8 mouse cellular contexts compared by ENCODE assay signal in the genomic region with DNA sequence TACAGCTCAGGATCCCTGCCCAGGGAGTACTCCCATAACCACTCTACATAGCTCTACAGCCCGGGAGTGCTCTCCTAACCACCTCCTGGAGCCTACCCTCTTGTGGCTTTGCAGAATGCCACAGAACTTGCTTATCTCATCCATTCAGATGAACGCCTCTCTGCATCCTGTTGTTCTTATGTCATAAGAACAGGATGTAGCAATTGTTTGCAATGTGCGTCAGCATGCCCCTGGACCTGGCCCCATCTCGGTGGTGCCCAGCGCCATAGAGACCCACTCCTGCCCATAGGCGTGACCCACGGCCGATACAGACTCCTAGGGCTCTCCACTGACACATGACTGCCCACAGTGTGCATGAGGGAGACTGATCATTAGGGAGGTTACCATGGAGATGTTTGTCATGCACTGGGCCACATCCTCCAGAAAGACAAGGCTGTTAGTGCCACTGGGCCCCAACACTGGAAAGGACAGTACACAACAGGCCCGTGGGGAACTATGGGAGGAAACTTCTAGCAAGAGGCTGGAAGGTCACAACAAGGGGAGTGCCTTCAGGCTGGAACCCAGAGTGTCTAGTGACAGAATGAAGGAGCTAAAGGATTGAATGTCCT. TPM values are rescaled to one million over a fixed set of nuclear protein-coding genes. Genes with fewer than 3 reads are reported as not detected.
DNase-seq lines count a peak whose midpoint lies in the region; ATAC-seq and TF ChIP-seq lines count a peak whose summit lies in the region.
"Had no signal": no experiment of that assay in that cellular context is flagged by ENCODE, and none has a peak within 500 bp of the region (broad histone marks: within the 10 kb centered on the region; RNA-seq: fewer than 3 reads in every experiment).

No protein-coding gene starts in this region.

- H3K4me1 ChIP-seq in heart, embryonic 11.5 days (ENCODE audit: control insufficient read depth, insufficient read depth, low read length) = 0 out of 2 replicates have a peak, but pooled peaks cover 4% of the 10 kb centered on the region
- H3K4me1 ChIP-seq in liver, adult 2 months (ENCODE audit: control insufficient read depth, insufficient read depth, low read length) = peaks cover 14% of the 10 kb centered on the region
- H3K4me1 ChIP-seq in neural tube, embryonic 14.5 days (ENCODE audit: control insufficient read depth, insufficient read depth, low read length) = no peaks in the 10 kb centered on the region

- H3K9me3 ChIP-seq in heart, embryonic 11.5 days (replicated peaks; ENCODE audit: control insufficient read depth, low read length) = no peaks in the 10 kb centered on the region
- no peaks in the 10 kb centered on the region for H3K9me3 ChIP-seq in neural tube, embryonic 14.5 days (ENCODE audit: control insufficient read depth, low read length)
- H3K9me3 ChIP-seq: embryonic facial prominence, embryonic 12.5 days had no signal

- H3K4me3 ChIP-seq in C2C12 (ENCODE audit: insufficient read depth, poor library complexity, severe bottlenecking) = no peak overlapping the region
- H3K4me3 ChIP-seq in heart, embryonic 11.5 days (ENCODE audit: low read depth, low read length) = no peak overlapping the region
- H3K4me3 ChIP-seq in liver, adult 2 months (ENCODE audit: insufficient read depth, low read depth, low read length) = no peak overlapping the region
- no peak overlapping the region for H3K4me3 ChIP-seq in neural tube, embryonic 14.5 days (ENCODE audit: low read depth, low read length)
- H3K4me3 ChIP-seq: embryonic facial prominence, embryonic 12.5 days had no signal

- H3ac ChIP-seq in C2C12 (ENCODE audit: control insufficient read depth, insufficient read length, low read depth) = no peak overlapping the region

- H3K27me3 ChIP-seq in C2C12 (ENCODE audit: control insufficient read depth, insufficient read depth, insufficient read length) = peaks cover 14% of the 10 kb centered on the region
- H3K27me3 ChIP-seq in heart, embryonic 11.5 days (ENCODE audit: control insufficient read depth, insufficient read depth, low read length) = no peaks in the 10 kb centered on the region
- no peaks in the 10 kb centered on the region for H3K27me3 ChIP-seq in liver, adult 2 months (ENCODE audit: control insufficient read depth, insufficient read depth, low read length)
- H3K27me3 ChIP-seq in neural tube, embryonic 14.5 days (ENCODE audit: control insufficient read depth, insufficient read depth, low read length) = no peaks in the 10 kb centered on the region
- H3K27me3 ChIP-seq: embryonic facial prominence, embryonic 12.5 days had no signal

- H3K79me2 ChIP-seq in C2C12 (ENCODE audit: control insufficient read depth, insufficient read depth) = no peaks in the 10 kb centered on the region
- H3K79me2 ChIP-seq in liver, adult 2 months (ENCODE audit: control insufficient read depth, insufficient read depth, low read length) = no peaks in the 10 kb centered on the region

- peak overlapping the region; percentile 75 for H3K27ac ChIP-seq in heart, embryonic 11.5 days (ENCODE audit: low read depth, low read length)
- peak overlapping the region; percentile 62 for H3K27ac ChIP-seq in liver, adult 2 months (replicated peaks; ENCODE audit: insufficient read depth, low read depth, low read length)
- H3K27ac ChIP-seq in neural tube, embryonic 14.5 days (ENCODE audit: low read depth, low read length) = no peak overlapping the region
- H3K27ac ChIP-seq: embryonic facial prominence, embryonic 12.5 days had no signal

- H3K9ac ChIP-seq in heart, embryonic 11.5 days (ENCODE audit: low read depth, low read length) = no peak overlapping the region
- H3K9ac ChIP-seq in liver, adult 2 months (ENCODE audit: low read depth, low read length) = no peak overlapping the region
- no peak overlapping the region for H3K9ac ChIP-seq in neural tube, embryonic 14.5 days (replicated peaks; ENCODE audit: low read depth, low read length)
- H3K9ac ChIP-seq: embryonic facial prominence, embryonic 12.5 days had no signal

- no peak for TF ChIP-seq POLR2A in liver, adult 2 months (IDR thresholded peaks at IDR 0.05; ENCODE audit: extremely low read depth, insufficient read depth, low read length)

- TF ChIP-seq CTCF in C2C12 (IDR thresholded peaks at IDR 0.05; ENCODE audit: control insufficient read depth, insufficient read depth, insufficient read length) = no peak
- TF ChIP-seq CTCF in liver, adult 2 months (IDR thresholded peaks at IDR 0.05; ENCODE audit: low read depth, low read length) = no peak

- 0 out of 2 replicates have a peak, but pooled peaks have one; percentile 57 for ATAC-seq in heart, embryonic 11.5 days (replicated peaks; ENCODE audit: insufficient number of reproducible peaks, low FRiP score, low TSS enrichment)
- ATAC-seq in neural tube, embryonic 14.5 days (ENCODE audit: low read depth) = 0 out of 2 replicates have a peak, but pooled peaks have one; percentile 24

- no peaks in the 10 kb centered on the region for H3K36me3 ChIP-seq in C2C12 (ENCODE audit: control insufficient read depth, insufficient read depth)
- H3K36me3 ChIP-seq in heart, embryonic 11.5 days (ENCODE audit: control insufficient read depth, insufficient read depth, low read length) = no peaks in the 10 kb centered on the region
- H3K36me3 ChIP-seq in liver, adult 2 months (ENCODE audit: control insufficient read depth, insufficient read depth, low read length) = no peaks in the 10 kb centered on the region
- no peaks in the 10 kb centered on the region for H3K36me3 ChIP-seq in neural tube, embryonic 14.5 days (ENCODE audit: control insufficient read depth, insufficient read depth, low read length)
- H3K36me3 ChIP-seq: embryonic facial prominence, embryonic 12.5 days had no signal

- WGBS in heart, embryonic 11.5 days (ENCODE audit: insufficient replicate concordance) = 50% methylated on average over 9 of the region's 9 CpGs
- 43% methylated on average over 9 of the region's 9 CpGs for WGBS in liver, adult 2 months
- 56% methylated on average over 9 of the region's 9 CpGs for WGBS in neural tube, embryonic 14.5 days

- H3K4me2 ChIP-seq in heart, embryonic 11.5 days = no peak overlapping the region
- H3K4me2 ChIP-seq in neural tube, embryonic 14.5 days (ENCODE audit: low read depth, low read length) = no peak overlapping the region
- H3K4me2 ChIP-seq: embryonic facial prominence, embryonic 12.5 days had no signal

- H3K79me3 ChIP-seq in C2C12 (ENCODE audit: low read depth) = no peaks in the 10 kb centered on the region

- DNase-seq in 3T3-L1 (ENCODE audit: low read depth, low spot score) = peak; percentile 42
- no peak for DNase-seq in liver, adult 2 months (ENCODE audit: extremely low read depth, low read depth, low spot score)
- no peak for DNase-seq in spleen, postnatal 10 days (ENCODE audit: low spot score in 2 of 2)
- no peak for DNase-seq in layer of hippocampus, postnatal 36 days

TF ChIP-seq in C2C12, 6 proteins besides CTCF, POLR2A, EP300 and RAD21:
- TF ChIP-seq CEBPB (IDR thresholded peaks at IDR 0.05; ENCODE audit: low read depth) (peak; percentile 89), USF1 (IDR thresholded peaks at IDR 0.05; ENCODE audit: low read depth) (no peak), MAX (IDR thresholded peaks at IDR 0.05) (peak; percentile 4)

RNA-seq across cellular contexts. Expression of a gene that starts 16.3 kb away (rescaled TPM):
- not detected for polyA plus RNA-seq in C2C12 (2012; fragmentation: generic; extraction: Trizol)
- polyA plus RNA-seq in heart, embryonic 11.5 days (2014; fragmentation: Nextera tagmentation; extraction: Ambion mirVana) = 0.10 TPM in 1 of 2 replicates, not detected in the other
- total RNA-seq in liver, adult 2 months (2014; rRNA removed) = not detected in 2 replicates
- polyA plus RNA-seq in liver, adult 2 months (2012; rRNA removed) = 0.15 TPM in 1 of 2 replicates, not detected in the other
- 0.17 TPM in 1 of 2 replicates, not detected in the other for polyA plus RNA-seq in neural tube, embryonic 14.5 days (2014; fragmentation: Nextera tagmentation; extraction: Ambion mirVana)
- total RNA-seq in layer of hippocampus, postnatal 36 days (2021) = not detected
- polyA plus RNA-seq: embryonic facial prominence, embryonic 12.5 days had no signal

RNA-seq across cellular contexts. Expression of a gene that starts 31.2 kb away (rescaled TPM):
- polyA plus RNA-seq in C2C12 (2012; fragmentation: generic; extraction: Trizol) = not detected
- not detected in 2 replicates for polyA plus RNA-seq in heart, embryonic 11.5 days (2014; fragmentation: Nextera tagmentation; extraction: Ambion mirVana)
- total RNA-seq in liver, adult 2 months (2014; rRNA removed) = 84.8 and 91.8 TPM in 2 replicates
- 159 and 196 TPM in 2 replicates for polyA plus RNA-seq in liver, adult 2 months (2012; rRNA removed)
- polyA plus RNA-seq in neural tube, embryonic 14.5 days (2014; fragmentation: Nextera tagmentation; extraction: Ambion mirVana) = 0.27 TPM in 1 of 2 replicates, not detected in the other
- total RNA-seq in layer of hippocampus, postnatal 36 days (2021) = not detected
- polyA plus RNA-seq: embryonic facial prominence, embryonic 12.5 days had no signal

RNA-seq across cellular contexts. Expression of a gene that starts 57.1 kb away (rescaled TPM):
- polyA plus RNA-seq in C2C12 (2012; fragmentation: generic; extraction: Trizol) = 30.6 TPM
- 32.9 and 37.7 TPM in 2 replicates for polyA plus RNA-seq in heart, embryonic 11.5 days (2014; fragmentation: Nextera tagmentation; extraction: Ambion mirVana)
- 71.2 and 76.2 TPM in 2 replicates for total RNA-seq in liver, adult 2 months (2014; rRNA removed)
- 182 and 219 TPM in 2 replicates for polyA plus RNA-seq in liver, adult 2 months (2012; rRNA removed)
- 137 and 143 TPM in 2 replicates for polyA plus RNA-seq in neural tube, embryonic 14.5 days (2014; fragmentation: Nextera tagmentation; extraction: Ambion mirVana)
- 100 to 1,000 TPM; 948 to 958 TPM for total RNA-seq in layer of hippocampus, postnatal 36 days (2021)

Comparison
In these comparisons a context has a peak if more than half of its experiments do, and no peak if none do; other contexts are left out.
1. RNA of a gene that starts 31.2 kb away (polyA plus RNA-seq): 159 to 196 TPM in liver, adult 2 months; 0.27 TPM in neural tube, embryonic 14.5 days, not detected in C2C12 (single experiment) and not detected in heart, embryonic 11.5 days; every median in the first group is over 100 times any median in the second.